Mouse (Mus musculus) forebrain, postnatal 0 days (tissue): Measurements from ENCODE around the gene Rnf150. TPM values are rescaled to one million over a fixed set of nuclear protein-coding genes. Genes with fewer than 3 reads are reported as not detected.

Experiments used
- ATAC-seq: fragments of 200-750 bp; cut with Nextera tagmentation; 2 replicates; pipeline ENCODE4 v1.8.0; 2017; ENCODE audit warnings: mild to moderate bottlenecking, moderate library complexity
- DNase-seq: peaks from one replicate; pipeline ENCODE4 v3.0.0-alpha.2; 2015
- H3K27ac ChIP-seq: fragments of 300-500 bp; sonication (generic); 2 replicates; pipeline ENCODE4 v1.5.1; 2014; ENCODE audit warnings: low read depth, mild to moderate bottlenecking, antibody characterized with exemption, low read length, moderate library complexity, mixed read lengths
- H3K27me3 ChIP-seq: fragments of 300-500 bp; sonication (generic); 2 replicates; pipeline ENCODE4 v1.6.1; 2014; ENCODE audit warnings: mild to moderate bottlenecking, low read length, mixed read lengths; ENCODE audit not compliant: insufficient read depth
- H3K36me3 ChIP-seq: fragments of 300-500 bp; sonication (generic); 2 replicates; pipeline ENCODE4 v1.6.1; 2014; ENCODE audit warnings: mild to moderate bottlenecking, moderate library complexity; ENCODE audit not compliant: insufficient read depth
- H3K4me1 ChIP-seq: fragments of 300-500 bp; sonication (generic); 2 replicates; pipeline ENCODE4 v1.6.1; 2014; ENCODE audit warnings: antibody characterized with exemption; ENCODE audit not compliant: insufficient read depth
- H3K4me2 ChIP-seq: fragments of 300-500 bp; sonication (generic); 2 replicates; pipeline ENCODE4 v1.6.1; 2014; ENCODE audit warnings: low read depth, mild to moderate bottlenecking, moderate library complexity
- H3K4me3 ChIP-seq: fragments of 300-500 bp; sonication (generic); 2 replicates; pipeline ENCODE4 v1.5.1; 2014; ENCODE audit warnings: low read depth, low read length, mixed read lengths
- H3K9ac ChIP-seq: fragments of 300-500 bp; sonication (generic); 2 replicates; pipeline ENCODE4 v1.6.1; 2014; ENCODE audit warnings: mild to moderate bottlenecking
- H3K9me3 ChIP-seq: fragments of 300-500 bp; sonication (generic); 2 replicates; pipeline ENCODE4 v1.6.1; 2016; ENCODE audit warnings: low read length
- CTCF ChIP-seq: sonication (generic); IDR thresholded peaks from 2 replicates; pipeline ENCODE4 v1.5.1; 2016; ENCODE audit warnings: antibody characterized with exemption, control low read depth, low read depth
- WGBS: fragments of 180-500 bp; shearing (Covaris S2); extraction: QIAGEN DNeasy Blood & Tissue Kit; methylation state at CpG from one replicate; pipeline ENCODE4 v1.1.7; 2014; 5-methylcytosine and 5-hydroxymethylcytosine counted together
- polyA plus RNA-seq: library from polyadenylated mRNA; unstranded; fragments of >200 nt; fragmentation: Nextera tagmentation; extraction: Ambion mirVana; gene quantifications from 2 replicates; pipeline ENCODE4 v1.2.1, GENCODE M21; 2015
- total RNA-seq: library from RNA; depleted of rRNA; stranded (reverse); fragments of >200 nt; gene quantifications from 2 replicates; pipeline ENCODE4 v1.2.3, GENCODE M21; 2014

Rnf150 gene
- total and polyA plus RNA-seq, 2 experiments from 2014 or later: 1.3 to 12.3 TPM

- WGBS: 78% methylated on average over 5 of the region's 5 CpGs
- H3K36me3 ChIP-seq: no peaks in the 10 kb centered on the region
- no peak overlapping the region for H3K27ac ChIP-seq
- no peak for TF ChIP-seq CTCF
- H3K4me1 ChIP-seq: no peaks in the 10 kb centered on the region
- H3K9ac ChIP-seq: no peak overlapping the region
- ATAC-seq: no peak
- H3K9me3 ChIP-seq: no peaks in the 10 kb centered on the region
- no peak overlapping the region for H3K4me3 ChIP-seq
- DNase-seq: no peak
- no peak overlapping the region for H3K4me2 ChIP-seq
- H3K27me3 ChIP-seq: no peaks in the 10 kb centered on the region
Observed at GRCm38 (mm10) chr8:82917540-82918316, 54.6 kb downstream of the Rnf150 start.

- no peak for DNase-seq
- H3K4me1 ChIP-seq: no peaks in the 10 kb centered on the region
- no peak overlapping the region for H3K27ac ChIP-seq
- WGBS: 56% methylated on average over 4 of the region's 4 CpGs
- no peak for TF ChIP-seq CTCF
- H3K9ac ChIP-seq: no peak overlapping the region
- H3K4me2 ChIP-seq: no peak overlapping the region
- ATAC-seq: no peak
- no peaks in the 10 kb centered on the region for H3K36me3 ChIP-seq
- H3K4me3 ChIP-seq: no peak overlapping the region
- no peaks in the 10 kb centered on the region for H3K27me3 ChIP-seq
- no peaks in the 10 kb centered on the region for H3K9me3 ChIP-seq
Observed at GRCm38 (mm10) chr8:82919676-82920075, 56.5 kb downstream of the Rnf150 start.

GRCm38 (mm10) chr8:82920124-82920523 lies 57.0 kb downstream of the Rnf150 start:
- 57% methylated on average over 4 of the region's 4 CpGs for WGBS
- DNase-seq (no peak), ATAC-seq (no peak)
- TF ChIP-seq CTCF: no peak
- H3K4me1 ChIP-seq: no peaks in the 10 kb centered on the region
- no peak overlapping the region for H3K27ac ChIP-seq
- no peaks in the 10 kb centered on the region for H3K36me3 ChIP-seq
- no peak overlapping the region for H3K9ac ChIP-seq
- no peak overlapping the region for H3K4me3 ChIP-seq
- no peak overlapping the region for H3K4me2 ChIP-seq
- H3K9me3 ChIP-seq: no peaks in the 10 kb centered on the region
- no peaks in the 10 kb centered on the region for H3K27me3 ChIP-seq

GRCm38 (mm10) chr8:82925286-82925685 lies 62.1 kb downstream of the Rnf150 start:
- 96% methylated on average over 3 of the region's 3 CpGs for WGBS
- DNase-seq (no peak), ATAC-seq (no peak)
- TF ChIP-seq CTCF: no peak
- Histone ChIP-seq H3K9me3 (no peaks in the 10 kb centered on the region), H3K27me3 (no peaks in the 10 kb centered on the region), H3K4me1 (no peaks in the 10 kb centered on the region), H3K36me3 (no peaks in the 10 kb centered on the region), H3K27ac (no peak overlapping the region), H3K4me2 (no peak overlapping the region), H3K4me3 (no peak overlapping the region), H3K9ac (no peak overlapping the region)

GRCm38 (mm10) chr8:82926518-82926917 lies 63.4 kb downstream of the Rnf150 start:
- Histone ChIP-seq H3K9ac (no peak overlapping the region), H3K36me3 (no peaks in the 10 kb centered on the region), H3K27me3 (no peaks in the 10 kb centered on the region), H3K4me2 (no peak overlapping the region), H3K4me3 (no peak overlapping the region), H3K9me3 (no peaks in the 10 kb centered on the region), H3K4me1 (no peaks in the 10 kb centered on the region), H3K27ac (no peak overlapping the region)
- 84% methylated on average over 5 of the region's 5 CpGs for WGBS
- ATAC-seq (no peak), DNase-seq (no peak)
- no peak for TF ChIP-seq CTCF

- Histone ChIP-seq H3K36me3 (no peaks in the 10 kb centered on the region), H3K9me3 (no peaks in the 10 kb centered on the region), H3K9ac (no peak overlapping the region), H3K27me3 (no peaks in the 10 kb centered on the region), H3K4me1 (no peaks in the 10 kb centered on the region), H3K4me3 (no peak overlapping the region), H3K27ac (no peak overlapping the region), H3K4me2 (no peak overlapping the region)
- DNase-seq (no peak), ATAC-seq (no peak)
- no peak for TF ChIP-seq CTCF
- 87% methylated on average over 7 of the region's 7 CpGs for WGBS
Observed at GRCm38 (mm10) chr8:82931554-82931953, 68.4 kb downstream of the Rnf150 start.

GRCm38 (mm10) chr8:82936162-82936561 lies 73.0 kb downstream of the Rnf150 start:
- 79% methylated on average over 7 of the region's 7 CpGs for WGBS
- ATAC-seq (no peak), DNase-seq (no peak)
- Histone ChIP-seq H3K9ac (no peak overlapping the region), H3K27me3 (no peaks in the 10 kb centered on the region), H3K4me3 (no peak overlapping the region), H3K36me3 (no peaks in the 10 kb centered on the region), H3K4me2 (no peak overlapping the region), H3K4me1 (no peaks in the 10 kb centered on the region), H3K27ac (no peak overlapping the region), H3K9me3 (no peaks in the 10 kb centered on the region)
- no peak for TF ChIP-seq CTCF
